Mouse (Mus musculus): ENCODE results near the gene Mobp. TPM values are rescaled to one million over a fixed set of nuclear protein-coding genes. Genes with fewer than 3 reads are reported as not detected.
"Not testable (repeated sequence)": the region's sequence is repeated elsewhere in the genome, so short reads cannot be mapped to it uniquely, and the experiment has no call there.

Gene Mobp
- polyA plus RNA-seq (2012; rRNA removed), result not detected in 2 replicates

GRCm38 (mm10) chr9:120149222-120149828 is at the start of gene Mobp:
Gene Mobp (plus strand): TSS chr9:120149707.
- H3K4me1 ChIP-seq (ENCODE audit: control insufficient read depth, insufficient read depth, low read length), result no peaks in the 10 kb centered on the region
- DNase-seq, result no peak
- WGBS, result 71% methylated on average over 11 of the region's 11 CpGs
- no peak for TF ChIP-seq POLR2A (IDR thresholded peaks at IDR 0.05; ENCODE audit: borderline replicate concordance, extremely low read depth, low read depth, low read length)
- no peak within 1 kb of the TSS for H3K4me3 ChIP-seq (replicated peaks; ENCODE audit: extremely low read depth, low read depth, low read length)

GRCm38 (mm10) chr9:120101165-120101564 is 48.3 kb upstream of the Mobp start:
- Histone ChIP-seq H3K4me1 (ENCODE audit: control insufficient read depth, insufficient read depth, low read length) (no peaks in the 10 kb centered on the region), H3K4me3 (replicated peaks; ENCODE audit: extremely low read depth, low read depth, low read length) (no peak overlapping the region)
- no peak for TF ChIP-seq POLR2A (IDR thresholded peaks at IDR 0.05; ENCODE audit: borderline replicate concordance, extremely low read depth, low read depth, low read length)
- TF ChIP-seq CTCF (IDR thresholded peaks at IDR 0.05; ENCODE audit: insufficient read depth, low read length), result no peak
- 95% methylated on average over 2 of the region's 2 CpGs for WGBS
- no peak for DNase-seq

DNA sequence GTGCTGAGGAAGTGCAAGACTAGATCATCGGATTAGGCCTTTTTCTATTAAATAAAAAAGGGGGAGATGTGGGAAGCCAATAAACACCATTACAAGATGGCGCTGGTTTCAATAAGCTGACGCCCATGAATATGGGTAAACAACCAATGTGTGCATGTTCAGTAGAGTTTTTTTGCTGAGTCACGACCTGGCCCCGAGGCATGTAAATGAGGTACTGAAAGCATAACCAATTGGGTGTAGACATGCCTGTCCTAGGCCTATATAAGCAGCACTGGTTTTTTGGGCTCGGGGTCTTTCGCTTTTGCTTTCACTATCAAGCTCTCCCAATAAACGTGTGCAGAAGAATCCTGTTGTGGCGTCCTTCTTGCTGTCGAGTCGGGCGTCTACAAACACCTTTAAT is 40.6 kb upstream of the Mobp start:
- WGBS, result 92% methylated on average over 12 of the region's 12 CpGs
- not testable (repeated sequence) for H3K4me3 ChIP-seq (replicated peaks; ENCODE audit: extremely low read depth, low read depth, low read length); DNase-seq; H3K4me1 ChIP-seq (ENCODE audit: control insufficient read depth, insufficient read depth, low read length)

DNA sequence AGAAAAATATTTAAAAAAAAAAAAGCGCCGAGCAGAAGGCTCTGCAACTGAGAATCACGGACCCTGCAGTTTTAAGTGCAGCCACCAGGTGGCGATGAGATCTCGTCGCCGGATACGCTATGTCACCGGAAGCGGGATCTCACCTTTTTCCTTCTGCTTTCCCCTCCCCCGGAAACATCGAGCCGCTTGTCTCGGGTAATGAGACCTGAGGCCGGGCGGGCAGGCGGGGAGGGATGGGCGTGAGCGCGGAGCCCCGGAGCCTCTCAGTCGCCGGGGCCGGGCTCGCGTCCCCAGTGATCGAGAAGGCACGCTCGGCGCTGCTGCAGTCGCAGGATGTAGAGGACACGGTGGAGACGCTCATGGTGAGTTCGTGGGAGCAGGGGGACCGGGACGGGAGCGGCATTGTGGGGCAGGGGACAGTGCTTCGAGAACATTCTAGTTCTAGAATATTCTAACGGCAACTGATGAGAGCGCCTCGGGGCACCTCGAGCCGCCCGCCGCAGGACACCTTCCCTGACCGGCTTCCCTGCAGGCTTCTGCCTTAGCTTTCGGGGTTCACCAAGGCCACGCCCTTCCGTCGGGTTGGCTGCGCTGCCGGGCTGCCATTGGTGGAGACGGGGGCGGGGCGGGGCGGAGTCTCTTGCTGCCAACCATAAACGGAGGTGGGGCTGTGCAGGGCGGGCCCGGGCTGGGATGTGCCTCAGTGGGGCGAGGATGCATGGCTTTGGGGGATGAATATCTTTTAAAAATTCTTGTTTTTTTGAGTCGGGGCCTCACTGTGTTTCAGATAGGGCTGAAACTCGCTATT is 39.1 kb upstream of the Mobp start, which contains the start of gene Slc25a38:
TSS of gene Slc25a38 (plus strand) at position 164 of the 808 bp plus-strand sequence.
- Histone ChIP-seq H3K4me3 (replicated peaks; ENCODE audit: extremely low read depth, low read depth, low read length) (peak within 1 kb of the TSS; percentile 84), H3K4me1 (ENCODE audit: control insufficient read depth, insufficient read depth, low read length) (no peaks in the 10 kb centered on the region)
- WGBS, result under 1% methylated on average over 62 of the region's 62 CpGs
- peak; percentile 76; the same call in 1 of the 2 replicates for TF ChIP-seq POLR2A (IDR thresholded peaks at IDR 0.05; ENCODE audit: borderline replicate concordance, extremely low read depth, low read depth, low read length)
- TF ChIP-seq CTCF (IDR thresholded peaks at IDR 0.05; ENCODE audit: insufficient read depth, low read length), result peak; percentile 91
- peak; percentile 92 for DNase-seq

GRCm38 (mm10) chr9:120111156-120111945 is 38.2 kb upstream of the Mobp start:
- 65% methylated on average over 15 of the region's 15 CpGs for WGBS
- H3K4me3 ChIP-seq (replicated peaks; ENCODE audit: extremely low read depth, low read depth, low read length), result peak overlapping the region; percentile 13

GRCm38 (mm10) chr9:120112472-120112871 is 37.0 kb upstream of the Mobp start:
- no peak for DNase-seq
- 89% methylated on average over 6 of the region's 6 CpGs for WGBS

More at GRCm38 (mm10) chr9:120111156-120111945, 38.2 kb upstream of the Mobp start:
- TF ChIP-seq POLR2A (IDR thresholded peaks at IDR 0.05; ENCODE audit: borderline replicate concordance, extremely low read depth, low read depth, low read length) (no peak), CTCF (IDR thresholded peaks at IDR 0.05; ENCODE audit: insufficient read depth, low read length) (no peak)
- no peak for DNase-seq
- no peaks in the 10 kb centered on the region for H3K4me1 ChIP-seq (ENCODE audit: control insufficient read depth, insufficient read depth, low read length)

DNA sequence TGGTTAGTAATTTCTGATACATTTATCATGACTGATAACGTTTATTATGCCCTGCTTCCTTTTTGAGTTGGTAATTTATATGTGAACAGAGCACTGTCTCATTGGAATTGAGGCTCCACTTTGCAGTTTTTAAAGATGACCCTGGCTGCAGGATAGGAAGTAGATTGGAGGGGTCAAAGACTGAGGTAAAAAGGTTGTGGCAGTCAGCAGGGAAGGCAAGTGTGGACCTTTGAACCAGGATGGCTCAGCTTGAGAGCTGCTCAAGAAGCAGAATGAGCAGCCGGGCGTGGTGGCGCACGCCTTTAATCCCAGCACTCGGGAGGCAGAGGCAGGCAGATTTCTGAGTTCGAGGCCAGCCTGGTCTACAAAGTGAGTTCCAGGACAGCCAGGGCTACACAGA is 36.1 kb upstream of the Mobp start:
- Histone ChIP-seq H3K4me3 (replicated peaks; ENCODE audit: extremely low read depth, low read depth, low read length) (no peak overlapping the region), H3K4me1 (ENCODE audit: control insufficient read depth, insufficient read depth, low read length) (no peaks in the 10 kb centered on the region)
- TF ChIP-seq CTCF (IDR thresholded peaks at IDR 0.05; ENCODE audit: insufficient read depth, low read length), result no peak
- TF ChIP-seq POLR2A (IDR thresholded peaks at IDR 0.05; ENCODE audit: borderline replicate concordance, extremely low read depth, low read depth, low read length), result no peak
- no peak for DNase-seq
- whole genome bisulfite sequencing, result 94% methylated on average over 7 of the region's 7 CpGs

More at GRCm38 (mm10) chr9:120112472-120112871, 37.0 kb upstream of the Mobp start:
- Histone ChIP-seq H3K4me3 (replicated peaks; ENCODE audit: extremely low read depth, low read depth, low read length) (no peak overlapping the region), H3K4me1 (ENCODE audit: control insufficient read depth, insufficient read depth, low read length) (no peaks in the 10 kb centered on the region)
- no peak for TF ChIP-seq CTCF (IDR thresholded peaks at IDR 0.05; ENCODE audit: insufficient read depth, low read length)
- no peak for TF ChIP-seq POLR2A (IDR thresholded peaks at IDR 0.05; ENCODE audit: borderline replicate concordance, extremely low read depth, low read depth, low read length)

- no peak overlapping the region for H3K4me3 ChIP-seq (replicated peaks; ENCODE audit: extremely low read depth, low read depth, low read length)
- TF ChIP-seq CTCF (IDR thresholded peaks at IDR 0.05; ENCODE audit: insufficient read depth, low read length) (no peak), POLR2A (IDR thresholded peaks at IDR 0.05; ENCODE audit: borderline replicate concordance, extremely low read depth, low read depth, low read length) (no peak)
- H3K4me1 ChIP-seq (ENCODE audit: control insufficient read depth, insufficient read depth, low read length), result no peaks in the 10 kb centered on the region
- DNase-seq, result no peak
- WGBS, result 83% methylated on average over 17 of the region's 17 CpGs
Observed at GRCm38 (mm10) chr9:120114051-120114788, 35.3 kb upstream of the Mobp start.

- Histone ChIP-seq H3K4me1 (ENCODE audit: control insufficient read depth, insufficient read depth, low read length) (no peaks in the 10 kb centered on the region), H3K4me3 (replicated peaks; ENCODE audit: extremely low read depth, low read depth, low read length) (no peak overlapping the region)
- WGBS, result 92% methylated on average over 2 of the region's 2 CpGs
- no peak for TF ChIP-seq CTCF (IDR thresholded peaks at IDR 0.05; ENCODE audit: insufficient read depth, low read length)
- TF ChIP-seq POLR2A (IDR thresholded peaks at IDR 0.05; ENCODE audit: borderline replicate concordance, extremely low read depth, low read depth, low read length), result no peak
- DNase-seq, result no peak
Observed at GRCm38 (mm10) chr9:120114789-120115151, 34.7 kb upstream of the Mobp start.

Measured in lung, adult 2 months (tissue).